Mouse (Mus musculus) subcutaneous adipose tissue, adult 2 months (tissue): ENCODE data around the gene Tmem255a. TPM values are rescaled to one million over a fixed set of nuclear protein-coding genes. Genes with fewer than 3 reads are reported as not detected.

Experiments
- polyA plus RNA-seq: library from polyadenylated mRNA; depleted of rRNA; stranded (reverse); fragments of >200 nt; gene quantifications from 2 replicates; pipeline ENCODE4 v1.2.3, GENCODE M21; 2012; ENCODE audit warnings: low replicate concordance; rRNA removed

The Tmem255a gene
- 1.4 and 3.8 TPM in 2 replicates for polyA plus RNA-seq

GRCm38 (mm10) chrX:38251851-38252571 lies at the start of gene Tmem255a:
Gene Tmem255a, minus strand, starts transcription at chrX:38252439.

DNA sequence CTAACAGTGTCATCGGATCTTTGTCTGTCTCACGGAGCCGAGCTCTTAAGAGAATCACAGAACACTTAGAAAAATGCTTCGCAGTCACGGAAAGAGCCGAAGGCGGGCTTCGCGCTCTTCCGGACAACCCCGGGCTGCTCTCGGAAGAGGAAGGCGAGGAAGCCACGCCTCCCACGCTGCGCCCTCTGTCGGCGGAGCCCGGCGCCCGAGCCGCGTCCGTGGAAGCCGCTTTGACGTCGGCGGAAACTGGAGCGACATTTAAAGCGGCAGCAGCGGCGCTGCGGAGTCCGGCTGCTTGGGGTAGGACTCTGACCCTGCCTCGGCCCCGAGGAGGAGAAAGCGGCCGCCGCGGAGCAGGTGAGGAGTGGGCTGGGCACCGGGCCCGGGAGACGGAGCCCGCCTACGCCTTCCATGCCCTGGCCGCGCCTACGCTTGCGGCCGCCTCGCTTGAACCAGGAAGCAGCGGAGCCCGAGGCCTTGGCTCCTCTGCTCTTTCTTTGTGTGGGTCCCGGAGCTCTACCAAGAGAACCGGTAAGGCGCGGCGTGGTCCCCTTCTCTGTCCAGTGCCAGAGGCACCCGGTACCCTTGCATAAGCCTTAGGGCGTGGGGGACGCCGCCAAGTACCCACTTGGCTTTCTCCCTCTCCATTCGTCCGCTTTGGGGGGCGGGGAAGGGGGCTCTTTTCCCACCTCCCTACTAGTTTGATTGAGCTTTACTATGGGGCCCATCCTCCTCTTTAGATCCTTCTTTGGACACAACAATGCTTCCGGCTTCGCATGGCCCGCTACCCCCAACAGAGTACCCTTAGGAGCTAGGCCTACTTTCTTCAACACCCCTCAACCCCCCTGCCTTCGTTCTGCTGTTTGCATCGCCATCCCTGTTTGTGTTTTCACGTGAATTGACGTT lies 62.4 kb downstream of the Tmem255a start, which contains the start of gene Zbtb33:
Gene Zbtb33 (plus strand): TSS at position 242 of the 906 bp plus-strand sequence.

Other genes with a start within 250 kb of the Tmem255a start
- gene Btg1-ps1, start 233.6 kb downstream of the Tmem255a start, polyA plus RNA-seq: not detected in 2 replicates
- not detected in 2 replicates for gene Btg1-ps2, start 209.3 kb downstream of the Tmem255a start, polyA plus RNA-seq
- not detected in 2 replicates for gene Rhox10, start 186.0 kb downstream of the Tmem255a start, polyA plus RNA-seq
- not detected in 2 replicates for gene Rhox11, start 167.3 kb downstream of the Tmem255a start, polyA plus RNA-seq
- not detected in 2 replicates for gene Rhox12, start 141.5 kb downstream of the Tmem255a start, polyA plus RNA-seq
- not detected in 2 replicates for gene Rhox13, start 131.2 kb downstream of the Tmem255a start, polyA plus RNA-seq
- gene Zbtb33, start 62.6 kb downstream of the Tmem255a start, polyA plus RNA-seq: 4.1 and 6.1 TPM in 2 replicates
- not detected in 2 replicates for gene Atp1b4, start 63.7 kb upstream of the Tmem255a start, polyA plus RNA-seq
- gene Lamp2, start 204.0 kb upstream of the Tmem255a start, polyA plus RNA-seq: 113 and 131 TPM in 2 replicates